ENCODE assay signal across 14 mouse cellular contexts in the genomic region with DNA sequence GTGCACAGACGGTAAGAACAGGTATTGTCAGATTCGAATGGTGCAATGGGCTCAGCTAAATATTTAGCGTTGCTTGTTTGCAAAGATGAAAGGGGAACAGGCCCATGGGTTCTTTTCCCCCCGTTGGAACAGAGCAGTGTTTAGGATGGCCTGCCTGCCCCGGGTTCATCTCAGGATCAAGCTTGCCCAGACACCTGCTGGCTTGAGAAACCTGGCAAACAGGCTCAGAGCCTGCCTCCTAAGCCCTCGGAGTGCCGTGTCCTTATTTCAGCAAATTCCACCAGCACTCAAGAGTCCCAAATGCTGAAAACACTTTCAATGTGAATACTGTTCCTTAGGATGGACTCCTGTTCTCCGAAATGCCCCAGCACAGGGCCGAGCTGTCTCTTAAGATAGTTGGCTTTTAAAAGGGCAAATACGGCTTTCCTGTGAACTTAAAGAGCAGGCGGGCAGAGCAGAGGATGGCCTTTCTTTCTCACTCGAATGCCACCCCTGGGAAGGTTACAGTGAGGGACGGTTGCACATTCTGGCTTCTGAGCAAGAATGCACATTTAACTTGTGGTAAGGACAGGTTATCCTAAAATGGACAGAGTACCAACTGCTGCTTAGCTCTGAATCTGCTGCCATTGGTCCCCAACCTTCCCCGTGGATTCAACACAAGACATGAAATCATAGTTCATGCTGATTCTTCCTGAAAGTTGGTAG. TPM values are rescaled to one million over a fixed set of nuclear protein-coding genes. Genes with fewer than 3 reads are reported as not detected.
A peak's percentile ranks its signal among the peaks of the same experiment; 100 is the strongest.
DNase-seq lines count a peak whose midpoint lies in the region; ATAC-seq and TF ChIP-seq lines count a peak whose summit lies in the region.
"Had no signal": no experiment of that assay in that cellular context is flagged by ENCODE, and none has a peak within 500 bp of the region (broad histone marks: within the 10 kb centered on the region; RNA-seq: fewer than 3 reads in every experiment).

No protein-coding gene starts in this region.

- no peak overlapping the region for H3K4me2 ChIP-seq in heart, embryonic 12.5 days
- no peak overlapping the region for H3K4me2 ChIP-seq in heart, embryonic 16.5 days (ENCODE audit: low read depth, low read length)
- H3K4me2 ChIP-seq: hindbrain, embryonic 13.5 days; kidney, embryonic 15.5 days; liver, embryonic 13.5 days had no signal

- 80% methylated on average over 14 of the region's 14 CpGs for WGBS in heart, embryonic 12.5 days
- whole genome bisulfite sequencing in thymus, adult 2 months = 89% methylated on average over 14 of the region's 14 CpGs
- 74% methylated on average over 14 of the region's 14 CpGs for WGBS in heart, embryonic 16.5 days

- H3K4me1 ChIP-seq in heart, embryonic 12.5 days (replicated peaks) = peaks cover 30% of the 10 kb centered on the region
- H3K4me1 ChIP-seq in thymus, adult 2 months (replicated peaks; ENCODE audit: control insufficient read depth, insufficient read depth, low read length) = peaks cover 23% of the 10 kb centered on the region
- H3K4me1 ChIP-seq in heart, embryonic 16.5 days (ENCODE audit: control insufficient read depth, insufficient read depth, low read length) = peaks cover 23% of the 10 kb centered on the region
- H3K4me1 ChIP-seq: hindbrain, embryonic 13.5 days had no signal

- no peak overlapping the region for H3K4me3 ChIP-seq in heart, embryonic 12.5 days
- no peak overlapping the region for H3K4me3 ChIP-seq in thymus, adult 2 months (ENCODE audit: control insufficient read depth, insufficient read depth, low read length)
- no peak overlapping the region for H3K4me3 ChIP-seq in heart, embryonic 16.5 days (ENCODE audit: low read length)
- H3K4me3 ChIP-seq: hindbrain, embryonic 13.5 days; kidney, embryonic 15.5 days; liver, embryonic 13.5 days had no signal

- intact Hi-C loops in gastrocnemius, postnatal 14 days (cut with DNase I; ENCODE audit: low total_unique reads) = no loop called here

- TF ChIP-seq CTCF in thymus, adult 2 months (IDR thresholded peaks at IDR 0.05; ENCODE audit: borderline replicate concordance, control insufficient read depth, extremely low read depth, insufficient read depth, low read length, poor library complexity) = no peak

- TF ChIP-seq POLR2A in thymus, adult 2 months (IDR thresholded peaks at IDR 0.05; ENCODE audit: control insufficient read depth, extremely low read depth, insufficient read depth, low read length, poor library complexity) = no peak

- no peaks in the 10 kb centered on the region for H3K27me3 ChIP-seq in heart, embryonic 12.5 days (replicated peaks)
- H3K27me3 ChIP-seq in thymus, adult 2 months (ENCODE audit: control insufficient read depth, insufficient read depth, low read length) = no peaks in the 10 kb centered on the region
- H3K27me3 ChIP-seq in heart, embryonic 16.5 days (ENCODE audit: control insufficient read depth, insufficient read depth, low read length) = no peaks in the 10 kb centered on the region
- H3K27me3 ChIP-seq: CH12.LX; hindbrain, embryonic 13.5 days; kidney, embryonic 15.5 days; liver, embryonic 13.5 days had no signal

- peaks cover 42% of the 10 kb centered on the region for H3K36me3 ChIP-seq in heart, embryonic 12.5 days
- H3K36me3 ChIP-seq in thymus, adult 2 months (ENCODE audit: control insufficient read depth, insufficient read depth, low read length) = no peaks in the 10 kb centered on the region
- H3K36me3 ChIP-seq in heart, embryonic 16.5 days (ENCODE audit: control insufficient read depth, insufficient read depth) = peaks cover 13% of the 10 kb centered on the region

- peak overlapping the region; percentile 56 for H3K9ac ChIP-seq in heart, embryonic 12.5 days
- H3K9ac ChIP-seq in heart, embryonic 16.5 days (ENCODE audit: low read length) = peak overlapping the region; percentile 51
- H3K9ac ChIP-seq: hindbrain, embryonic 13.5 days; kidney, embryonic 15.5 days; liver, embryonic 13.5 days had no signal

- ATAC-seq in heart, embryonic 12.5 days (ENCODE audit: insufficient number of reproducible peaks, low FRiP score) = no peak
- no peak for ATAC-seq in heart, embryonic 16.5 days (replicated peaks; ENCODE audit: extremely low read depth, insufficient read depth, low FRiP score)
- ATAC-seq: midbrain, embryonic 16.5 days had no signal

- no peak for DNase-seq in heart, adult 8-10 months (ENCODE audit: low spot score)
- no peak for DNase-seq in thymus, adult 2 months
- DNase-seq in thymus, postnatal 0 days (ENCODE audit: low spot score) = no peak
- DNase-seq in urinary bladder, postnatal 25 days (ENCODE audit: low spot score) = peak; percentile 21
- DNase-seq in gastrocnemius, postnatal 14 days = no peak
- DNase-seq: adrenal gland, adult 8-10 months; liver, embryonic 13.5 days had no signal

- H3K9me3 ChIP-seq in heart, embryonic 12.5 days (replicated peaks) = peaks cover 8% of the 10 kb centered on the region
- peaks cover 6% of the 10 kb centered on the region; the same call in 1 of the 2 replicates for H3K9me3 ChIP-seq in heart, embryonic 16.5 days (replicated peaks; ENCODE audit: control insufficient read depth, low read length)
- H3K9me3 ChIP-seq: hindbrain, embryonic 13.5 days had no signal

- H3K27ac ChIP-seq in heart, embryonic 12.5 days (ENCODE audit: poor library complexity, severe bottlenecking) = peak overlapping the region; percentile 85
- peak overlapping the region; percentile 71 for H3K27ac ChIP-seq in thymus, adult 2 months (ENCODE audit: control insufficient read depth, insufficient read depth, low read length)
- peak overlapping the region; percentile 87 for H3K27ac ChIP-seq in heart, embryonic 16.5 days (ENCODE audit: low read length)
- H3K27ac ChIP-seq: hindbrain, embryonic 13.5 days; liver, embryonic 13.5 days; macrophage had no signal

RNA-seq across cellular contexts. Expression of gene Zbtb38, which starts 55.7 kb away (rescaled TPM):
- polyA plus RNA-seq in heart, embryonic 12.5 days (2016; fragmentation: Nextera tagmentation; extraction: Ambion mirVana) = 31.3 and 32.1 TPM in 2 replicates
- 10 to 100 TPM; 38.8 to 42.4 (median 40.8) TPM for total RNA-seq in heart, adult 8-10 months (2022)
- 7.2 and 9.1 TPM in 2 replicates for polyA plus RNA-seq in thymus, adult 2 months (2012; rRNA removed)
- polyA plus RNA-seq in thymus, postnatal 0 days (2015; fragmentation: Nextera tagmentation; extraction: Ambion mirVana) = 21.1 and 21.4 TPM in 2 replicates
- polyA plus RNA-seq in heart, embryonic 16.5 days (2015; fragmentation: Nextera tagmentation; extraction: Ambion mirVana) = 28.3 and 29.6 TPM in 2 replicates
- total RNA-seq in gastrocnemius, postnatal 14 days (2021) = 10 to 100 TPM; 12.9 to 14.6 TPM
